Mouse (Mus musculus) R1 (cell line): Measurements from ENCODE around the gene Arhgef28.

Experiments used
- DNase-seq: peaks from one replicate; pipeline ENCODE4 v3.0.0-alpha.2; 2018; ENCODE audit warnings: low read depth, low spot score

Gene Arhgef28

GRCm38 (mm10) chr13:98183157-98183878 lies 22.9 kb downstream of the Arhgef28 start:
- DNase-seq, result peak; percentile 35

DNA sequence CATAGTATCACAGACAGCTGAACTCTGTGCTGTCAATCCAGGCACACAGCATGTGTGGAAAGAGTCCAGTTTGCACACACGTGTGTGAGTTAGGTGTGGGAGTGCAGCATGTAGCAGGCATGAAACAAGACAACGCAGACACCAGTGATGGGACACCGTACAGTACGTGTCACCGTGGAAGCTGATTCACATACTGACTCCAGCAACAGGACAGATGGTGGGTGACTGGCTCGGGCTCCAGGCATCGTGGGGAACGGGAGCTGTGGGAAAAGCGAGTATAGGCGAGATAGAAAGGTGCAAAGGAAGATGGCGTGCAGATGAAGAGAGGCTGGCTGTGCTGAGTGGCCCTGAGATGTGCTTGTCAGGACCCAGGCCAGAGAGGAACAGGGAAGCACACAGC lies 23.9 kb downstream of the Arhgef28 start:
- no peak for DNase-seq

- DNase-seq, result no peak
Measured at GRCm38 (mm10) chr13:98180636-98181035, 25.6 kb downstream of the Arhgef28 start.

GRCm38 (mm10) chr13:98175323-98176007 lies 30.8 kb downstream of the Arhgef28 start:
- no peak for DNase-seq

GRCm38 (mm10) chr13:98173008-98173407 lies 33.2 kb downstream of the Arhgef28 start:
- DNase-seq, result no peak

DNA sequence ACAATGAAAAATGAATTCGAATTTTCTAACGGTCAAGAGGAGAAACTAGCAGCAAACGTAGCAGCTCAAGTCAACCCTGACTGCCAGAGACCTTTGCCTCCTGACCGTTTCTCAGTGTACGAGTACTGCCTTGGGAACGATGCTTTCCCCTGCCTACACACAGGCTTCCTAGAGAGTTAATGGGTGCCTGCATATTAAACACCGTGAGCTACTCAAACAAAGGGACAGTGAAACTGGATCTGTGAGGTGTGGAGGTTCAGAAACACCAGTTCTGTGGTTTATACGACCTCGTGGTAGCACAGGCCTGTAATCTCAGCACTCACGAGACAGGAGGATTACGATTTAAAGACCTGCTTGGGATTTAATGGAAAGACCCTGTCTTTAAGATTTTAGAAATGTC lies 33.9 kb downstream of the Arhgef28 start:
- DNase-seq, result no peak

GRCm38 (mm10) chr13:98171706-98172105 lies 34.5 kb downstream of the Arhgef28 start:
- no peak for DNase-seq

DNA sequence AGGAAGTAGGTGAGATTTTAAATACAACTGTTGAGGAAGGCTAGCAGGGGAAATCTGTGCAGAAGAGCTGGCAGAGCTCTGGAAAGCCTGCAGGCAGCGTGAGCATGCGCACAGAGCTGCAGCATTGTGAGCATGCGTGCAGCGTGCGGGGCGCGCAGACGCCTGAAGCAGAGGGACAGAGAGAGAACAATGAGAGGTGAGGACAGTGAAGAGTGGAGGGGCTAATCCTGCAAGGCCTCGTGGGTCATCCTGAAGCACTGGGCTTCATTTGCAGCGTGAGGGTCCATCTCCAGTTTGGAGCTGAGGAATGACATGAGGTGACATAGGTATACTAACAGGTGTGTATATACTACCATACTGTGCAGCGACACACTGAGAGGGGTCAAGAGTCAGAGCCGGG lies 35.0 kb downstream of the Arhgef28 start:
- DNase-seq, result peak; percentile 74

GRCm38 (mm10) chr13:98164878-98165277 lies 41.4 kb downstream of the Arhgef28 start:
- no peak for DNase-seq

GRCm38 (mm10) chr13:98161496-98161895 lies 44.7 kb downstream of the Arhgef28 start:
- no peak for DNase-seq

- DNase-seq, result no peak
Measured at GRCm38 (mm10) chr13:98156656-98157055, 49.6 kb downstream of the Arhgef28 start.

DNA sequence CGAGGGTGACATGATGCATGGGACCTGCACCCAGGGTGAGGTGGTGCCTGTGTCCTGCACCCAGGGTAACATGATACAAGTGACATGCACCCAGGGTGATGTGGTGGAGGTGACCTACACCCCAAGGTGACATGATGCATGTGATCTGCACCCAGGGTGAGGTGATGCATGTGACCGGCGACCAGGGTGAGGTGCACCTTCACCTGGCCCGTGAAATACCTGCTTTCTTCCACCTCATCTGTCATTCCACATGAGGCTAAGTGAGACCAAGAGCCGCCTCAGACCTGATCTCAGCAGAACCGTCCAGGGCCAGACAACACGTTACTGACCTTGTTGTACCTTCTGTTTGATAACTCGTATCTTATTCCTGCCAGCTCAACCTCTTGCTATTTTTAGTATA lies 53.5 kb downstream of the Arhgef28 start:
- DNase-seq, result no peak

GRCm38 (mm10) chr13:98147532-98147931 lies 58.7 kb downstream of the Arhgef28 start:
- no peak for DNase-seq

DNA sequence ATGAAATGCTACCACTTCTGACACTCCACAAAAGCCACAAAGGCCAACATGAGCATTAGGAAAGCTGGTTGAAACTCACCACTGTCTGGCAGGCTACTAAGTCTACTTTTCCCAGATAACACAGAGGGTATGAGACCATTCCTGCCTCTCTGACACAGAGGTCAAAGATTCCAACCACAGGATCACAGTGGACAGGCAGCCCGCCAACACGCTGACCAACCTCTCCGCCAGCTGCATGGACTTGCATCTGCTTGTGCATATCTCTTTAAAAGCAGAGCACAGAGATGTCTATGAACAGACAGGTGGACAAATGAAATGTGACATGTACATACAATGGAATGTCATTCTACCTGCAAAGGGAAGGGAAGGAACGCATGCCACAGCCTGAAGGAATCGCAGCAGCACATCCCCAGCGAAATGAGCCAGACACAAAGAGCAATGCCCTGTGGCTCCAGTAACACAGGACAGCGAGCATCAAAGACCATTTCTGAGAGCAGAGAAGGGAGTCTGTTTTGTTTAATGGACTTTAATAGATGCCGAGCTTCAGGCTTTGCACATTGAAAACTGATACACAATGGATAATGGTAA lies 59.6 kb downstream of the Arhgef28 start:
- DNase-seq, result no peak

GRCm38 (mm10) chr13:98145310-98145709 lies 60.9 kb downstream of the Arhgef28 start:
- DNase-seq, result no peak

GRCm38 (mm10) chr13:98143000-98143399 lies 63.2 kb downstream of the Arhgef28 start:
- no peak for DNase-seq

DNA sequence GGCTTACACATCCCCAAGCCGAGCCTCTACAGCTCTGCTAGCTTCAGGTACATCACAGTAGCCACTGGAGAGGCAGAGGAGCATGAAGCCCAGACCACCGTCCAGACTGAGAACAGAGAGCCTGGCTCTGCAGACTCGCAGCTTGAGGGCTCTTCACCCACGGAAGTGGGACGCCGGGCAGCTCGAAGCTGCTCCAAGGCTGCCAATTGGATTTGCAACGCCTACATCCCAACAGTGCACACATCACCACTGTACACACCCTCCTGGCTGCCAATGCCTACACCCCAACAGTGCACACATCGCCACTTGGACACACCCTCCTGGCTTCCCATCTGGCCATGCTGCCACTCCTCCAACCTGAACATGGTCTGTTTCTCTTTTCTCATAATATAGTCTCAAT lies 65.6 kb downstream of the Arhgef28 start:
- DNase-seq, result no peak

- peak; percentile 49 for DNase-seq
Measured at GRCm38 (mm10) chr13:98138786-98139185, 67.5 kb downstream of the Arhgef28 start.

DNA sequence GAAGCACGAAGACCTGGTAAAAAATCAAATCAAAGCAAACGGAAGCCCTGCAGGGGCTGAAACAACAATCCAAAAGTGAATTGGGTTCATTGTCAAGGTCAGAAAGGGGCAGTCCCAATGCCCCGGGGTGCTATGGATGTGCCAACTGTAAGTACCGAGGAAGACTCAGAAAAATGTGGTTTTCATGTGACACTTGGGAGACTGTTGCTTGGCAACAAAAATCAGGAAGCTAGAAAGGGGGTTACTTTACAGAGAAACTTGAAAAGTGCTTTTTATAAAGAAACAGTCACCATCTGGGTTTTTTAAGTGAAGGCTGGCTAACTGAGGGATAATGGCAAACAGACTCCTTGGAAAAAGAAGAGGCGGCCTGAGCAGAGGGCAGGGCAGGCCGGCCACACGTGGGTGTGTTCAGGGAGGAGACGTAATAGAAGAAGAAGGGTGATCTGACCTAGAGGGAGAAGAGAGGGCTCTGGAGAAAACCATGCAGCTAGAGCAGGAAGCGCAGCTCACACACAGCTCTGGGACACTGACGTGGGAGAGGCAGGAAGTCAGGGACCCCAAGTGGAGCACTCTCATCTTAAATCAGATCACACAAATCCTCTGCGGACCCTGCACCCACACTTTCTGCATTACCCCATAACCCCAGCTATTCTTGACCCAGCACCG lies 70.2 kb downstream of the Arhgef28 start:
- DNase-seq, result peak; percentile 19

- DNase-seq, result no peak
Measured at GRCm38 (mm10) chr13:98132951-98133350, 73.3 kb downstream of the Arhgef28 start.

GRCm38 (mm10) chr13:98132264-98132663 lies 74.0 kb downstream of the Arhgef28 start:
- DNase-seq, result no peak

GRCm38 (mm10) chr13:98125666-98126065 lies 80.6 kb downstream of the Arhgef28 start:
- peak; percentile 59 for DNase-seq
